Mouse (Mus musculus): ENCODE data around the gene Plp2. TPM values are rescaled to one million over a fixed set of nuclear protein-coding genes. Genes with fewer than 3 reads are reported as not detected.

The Plp2 gene
- polyA plus RNA-seq, 1 experiment from 2014 or later: 218 TPM

- Histone ChIP-seq H3K4me1 (replicated peaks; ENCODE audit: control insufficient read depth, insufficient read depth, low read length) (no peaks in the 10 kb centered on the region; the same call in 1 of the 2 replicates), H3K36me3 (ENCODE audit: control insufficient read depth, insufficient read depth, low read length) (no peaks in the 10 kb centered on the region), H3K4me3 (ENCODE audit: low read length) (no peak overlapping the region), H3K9me3 (ENCODE audit: control insufficient read depth, low read length) (no peaks in the 10 kb centered on the region), H3K27ac (ENCODE audit: low read length) (no peak overlapping the region), H3K27me3 (ENCODE audit: control insufficient read depth, insufficient read depth, low read depth, low read length) (no peaks in the 10 kb centered on the region), H3K4me2 (ENCODE audit: low read depth, low read length) (no peak overlapping the region), H3K9ac (ENCODE audit: low read length) (no peak overlapping the region)
- WGBS: 68% methylated on average over 21 of the region's 21 CpGs
- no peak for ATAC-seq (ENCODE audit: low read depth)
Measured at GRCm38 (mm10) chrX:7665739-7666502, 5.3 kb downstream of the Plp2 start.

DNA sequence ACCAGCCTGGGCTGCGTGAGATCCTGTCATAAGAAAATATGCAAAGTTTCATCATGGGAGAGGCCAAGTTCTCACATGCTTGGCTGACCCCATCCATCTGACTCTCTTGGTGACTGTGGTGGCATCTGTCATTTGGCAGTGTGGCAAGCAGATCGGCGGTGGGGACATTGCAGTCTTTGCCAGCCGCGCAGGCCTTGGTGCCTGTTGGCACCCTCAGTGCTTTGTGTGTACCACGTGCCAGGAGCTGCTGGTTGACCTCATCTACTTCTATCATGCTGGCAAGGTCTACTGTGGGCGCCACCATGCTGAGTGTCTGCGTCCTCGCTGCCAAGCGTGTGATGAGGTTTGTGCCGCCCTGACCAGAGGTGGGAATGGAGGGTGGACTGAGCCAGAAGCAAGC lies 6.4 kb downstream of the Plp2 start:
- H3K27me3 ChIP-seq (ENCODE audit: control insufficient read depth, insufficient read depth, low read depth, low read length): no peaks in the 10 kb centered on the region
- H3K27ac ChIP-seq (ENCODE audit: low read length): no peak overlapping the region
- no peak overlapping the region for H3K4me2 ChIP-seq (ENCODE audit: low read depth, low read length)
- no peaks in the 10 kb centered on the region; the same call in 1 of the 2 replicates for H3K4me1 ChIP-seq (replicated peaks; ENCODE audit: control insufficient read depth, insufficient read depth, low read length)
- no peak overlapping the region for H3K4me3 ChIP-seq (ENCODE audit: low read length)
- WGBS: 89% methylated on average over 11 of the region's 11 CpGs
- ATAC-seq (ENCODE audit: low read depth): no peak
- no peaks in the 10 kb centered on the region for H3K36me3 ChIP-seq (ENCODE audit: control insufficient read depth, insufficient read depth, low read length)
- no peaks in the 10 kb centered on the region for H3K9me3 ChIP-seq (ENCODE audit: control insufficient read depth, low read length)
- H3K9ac ChIP-seq (ENCODE audit: low read length): no peak overlapping the region

GRCm38 (mm10) chrX:7662936-7663335 lies 8.3 kb downstream of the Plp2 start:
- Histone ChIP-seq H3K9me3 (ENCODE audit: control insufficient read depth, low read length) (no peaks in the 10 kb centered on the region), H3K9ac (ENCODE audit: low read length) (no peak overlapping the region), H3K4me3 (ENCODE audit: low read length) (no peak overlapping the region), H3K36me3 (ENCODE audit: control insufficient read depth, insufficient read depth, low read length) (no peaks in the 10 kb centered on the region), H3K4me1 (replicated peaks; ENCODE audit: control insufficient read depth, insufficient read depth, low read length) (peaks cover 4% of the 10 kb centered on the region), H3K4me2 (ENCODE audit: low read depth, low read length) (no peak overlapping the region), H3K27ac (ENCODE audit: low read length) (peak overlapping the region; percentile 70), H3K27me3 (ENCODE audit: control insufficient read depth, insufficient read depth, low read depth, low read length) (no peaks in the 10 kb centered on the region)
- WGBS: 71% methylated on average over 3 of the region's 3 CpGs
- ATAC-seq (ENCODE audit: low read depth): no peak

DNA sequence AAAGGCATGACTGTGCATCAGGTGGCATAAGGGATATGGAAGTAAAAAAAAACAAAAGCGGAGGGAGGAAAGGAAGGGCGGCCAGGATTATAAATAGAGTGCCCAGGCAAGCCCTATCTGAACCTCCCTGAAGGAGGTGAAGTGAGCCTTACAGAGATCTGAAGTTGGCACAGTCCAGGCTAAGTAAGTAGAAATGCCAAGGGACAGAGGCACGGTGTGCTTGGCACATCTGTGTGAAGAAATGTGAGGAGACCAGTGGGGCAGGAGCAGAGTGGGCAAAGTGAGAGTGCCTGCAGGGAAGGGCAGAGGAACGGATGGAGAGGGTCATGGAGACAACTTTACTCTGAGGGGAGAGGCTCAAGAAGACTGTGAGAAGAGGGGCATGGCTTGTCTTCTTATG lies 10.1 kb downstream of the Plp2 start:
- H3K9ac ChIP-seq (ENCODE audit: low read length): no peak overlapping the region
- no peak for ATAC-seq (ENCODE audit: low read depth)
- H3K4me2 ChIP-seq (ENCODE audit: low read depth, low read length): no peak overlapping the region
- no peaks in the 10 kb centered on the region for H3K27me3 ChIP-seq (ENCODE audit: control insufficient read depth, insufficient read depth, low read depth, low read length)
- no peak overlapping the region for H3K27ac ChIP-seq (ENCODE audit: low read length)
- H3K9me3 ChIP-seq (ENCODE audit: control insufficient read depth, low read length): no peaks in the 10 kb centered on the region
- 81% methylated on average over 4 of the region's 4 CpGs for WGBS
- H3K4me1 ChIP-seq (replicated peaks; ENCODE audit: control insufficient read depth, insufficient read depth, low read length): peaks cover 8% of the 10 kb centered on the region
- no peak overlapping the region for H3K4me3 ChIP-seq (ENCODE audit: low read length)
- H3K36me3 ChIP-seq (ENCODE audit: control insufficient read depth, insufficient read depth, low read length): no peaks in the 10 kb centered on the region

- ATAC-seq (ENCODE audit: low read depth): peak; percentile 30
- WGBS: 46% methylated on average over 11 of the region's 11 CpGs
- peak overlapping the region; percentile 33 for H3K27ac ChIP-seq (ENCODE audit: low read length)
- no peaks in the 10 kb centered on the region for H3K9me3 ChIP-seq (ENCODE audit: control insufficient read depth, low read length)
- H3K4me3 ChIP-seq (ENCODE audit: low read length): peak overlapping the region; percentile 61
- H3K27me3 ChIP-seq (ENCODE audit: control insufficient read depth, insufficient read depth, low read depth, low read length): no peaks in the 10 kb centered on the region
- no peak overlapping the region for H3K9ac ChIP-seq (ENCODE audit: low read length)
- no peaks in the 10 kb centered on the region for H3K36me3 ChIP-seq (ENCODE audit: control insufficient read depth, insufficient read depth, low read length)
- H3K4me2 ChIP-seq (ENCODE audit: low read depth, low read length): peak overlapping the region; percentile 67
- peaks cover 8% of the 10 kb centered on the region for H3K4me1 ChIP-seq (replicated peaks; ENCODE audit: control insufficient read depth, insufficient read depth, low read length)
Measured at GRCm38 (mm10) chrX:7658785-7659589, 12.2 kb downstream of the Plp2 start.

GRCm38 (mm10) chrX:7658031-7658784 lies 13.0 kb downstream of the Plp2 start:
- Histone ChIP-seq H3K9ac (ENCODE audit: low read length) (peak overlapping the region; percentile 80), H3K4me3 (ENCODE audit: low read length) (peak overlapping the region; percentile 61), H3K4me1 (replicated peaks; ENCODE audit: control insufficient read depth, insufficient read depth, low read length) (peaks cover 8% of the 10 kb centered on the region), H3K27me3 (ENCODE audit: control insufficient read depth, insufficient read depth, low read depth, low read length) (no peaks in the 10 kb centered on the region), H3K27ac (ENCODE audit: low read length) (peak overlapping the region; percentile 78), H3K9me3 (ENCODE audit: control insufficient read depth, low read length) (no peaks in the 10 kb centered on the region), H3K4me2 (ENCODE audit: low read depth, low read length) (peak overlapping the region; percentile 67), H3K36me3 (ENCODE audit: control insufficient read depth, insufficient read depth, low read length) (no peaks in the 10 kb centered on the region)
- WGBS: 17% methylated on average over 15 of the region's 15 CpGs
- ATAC-seq (ENCODE audit: low read depth): peak; percentile 86

- H3K36me3 ChIP-seq (ENCODE audit: control insufficient read depth, insufficient read depth, low read length): no peaks in the 10 kb centered on the region
- ATAC-seq (ENCODE audit: low read depth): peak; percentile 67
- WGBS: 21% methylated on average over 26 of the region's 26 CpGs
Measured at GRCm38 (mm10) chrX:7657221-7657639, 14.0 kb downstream of the Plp2 start, which contains the start of gene Prickle3. TSS of gene Prickle3 (plus strand) at chrX:7657260.

GRCm38 (mm10) chrX:7648671-7649304 lies 22.4 kb downstream of the Plp2 start:
- peak overlapping the region; percentile 82 for H3K9ac ChIP-seq (ENCODE audit: low read length)
- peak overlapping the region; percentile 57 for H3K4me3 ChIP-seq (ENCODE audit: low read length)
- H3K4me1 ChIP-seq (replicated peaks; ENCODE audit: control insufficient read depth, insufficient read depth, low read length): no peaks in the 10 kb centered on the region
- peak overlapping the region; percentile 85 for H3K27ac ChIP-seq (ENCODE audit: low read length)
- no peaks in the 10 kb centered on the region for H3K9me3 ChIP-seq (ENCODE audit: control insufficient read depth, low read length)
- 12% methylated on average over 25 of the region's 25 CpGs for WGBS
- H3K36me3 ChIP-seq (ENCODE audit: control insufficient read depth, insufficient read depth, low read length): no peaks in the 10 kb centered on the region
- H3K27me3 ChIP-seq (ENCODE audit: control insufficient read depth, insufficient read depth, low read depth, low read length): no peaks in the 10 kb centered on the region
- ATAC-seq (ENCODE audit: low read depth): peak; percentile 99
- H3K4me2 ChIP-seq (ENCODE audit: low read depth, low read length): peak overlapping the region; percentile 62

More at GRCm38 (mm10) chrX:7657221-7657639, 14.0 kb downstream of the Plp2 start, which contains the start of gene Prickle3:
- Histone ChIP-seq H3K4me1 (replicated peaks; ENCODE audit: control insufficient read depth, insufficient read depth, low read length) (peaks cover 8% of the 10 kb centered on the region), H3K9me3 (ENCODE audit: control insufficient read depth, low read length) (no peaks in the 10 kb centered on the region), H3K4me2 (ENCODE audit: low read depth, low read length) (peak within 1 kb of the TSS; percentile 67), H3K27ac (ENCODE audit: low read length) (peak within 1 kb of the TSS; percentile 78), H3K27me3 (ENCODE audit: control insufficient read depth, insufficient read depth, low read depth, low read length) (no peaks in the 10 kb centered on the region), H3K9ac (ENCODE audit: low read length) (peak within 1 kb of the TSS; percentile 80), H3K4me3 (ENCODE audit: low read length) (peak within 1 kb of the TSS; percentile 61)

All from lung, embryonic 16.5 days (tissue).